26 mouse cellular contexts compared by ENCODE assay signal in the genomic region with DNA sequence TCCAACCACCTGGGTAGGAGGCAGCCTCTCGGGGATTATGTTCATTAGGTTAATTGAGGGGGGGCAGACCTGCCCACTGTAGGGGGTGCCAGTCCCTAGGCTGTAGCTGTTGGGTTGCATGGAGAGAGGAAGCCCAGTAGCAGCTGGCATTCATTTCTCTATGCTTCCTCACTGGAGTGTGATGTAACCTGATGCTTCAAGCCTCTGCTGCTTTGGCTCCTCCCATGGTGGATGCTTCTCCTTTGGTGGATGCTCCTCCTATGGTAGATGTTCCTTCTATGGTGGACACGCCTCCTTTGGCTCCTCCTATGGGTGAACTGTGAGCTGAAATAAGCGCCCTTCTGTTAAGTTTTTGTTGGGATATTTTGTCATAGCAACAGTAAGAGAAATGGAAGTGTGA. TPM values are rescaled to one million over a fixed set of nuclear protein-coding genes. Genes with fewer than 3 reads are reported as not detected.
DNase-seq lines count a peak whose midpoint lies in the region; ATAC-seq lines count a peak whose summit lies in the region.
"Had no signal": no experiment of that assay in that cellular context is flagged by ENCODE, and none has a peak within 500 bp of the region (broad histone marks: within the 10 kb centered on the region; RNA-seq: fewer than 3 reads in every experiment).

No protein-coding gene starts in this region.

- no peak overlapping the region for H3K9ac ChIP-seq in kidney, embryonic 14.5 days (ENCODE audit: low read depth, low read length)
- H3K9ac ChIP-seq: forebrain, embryonic 12.5 days; heart, embryonic 13.5 days; liver, postnatal 0 days; neural tube, embryonic 15.5 days had no signal

- intact Hi-C loops in left cerebral cortex, postnatal 36 days (cut with DNase I): no loop called here

- no peak overlapping the region for H3K4me3 ChIP-seq in kidney, embryonic 14.5 days (ENCODE audit: low read length)
- H3K4me3 ChIP-seq: forebrain, embryonic 12.5 days; heart, adult 2 months; heart, embryonic 13.5 days; left cerebral cortex, adult 2 months; neural tube, embryonic 15.5 days had no signal

- no peaks in the 10 kb centered on the region for H3K27me3 ChIP-seq in kidney, embryonic 14.5 days (ENCODE audit: control insufficient read depth, insufficient read depth, low read length)
- H3K27me3 ChIP-seq: forebrain, embryonic 12.5 days; heart, embryonic 13.5 days; neural tube, embryonic 15.5 days had no signal

- peaks cover 12% of the 10 kb centered on the region; the same call in 1 of the 2 replicates for H3K36me3 ChIP-seq in kidney, embryonic 14.5 days (ENCODE audit: control insufficient read depth, insufficient read depth, low read length)
- H3K36me3 ChIP-seq: forebrain, embryonic 12.5 days; neural tube, embryonic 15.5 days had no signal

- peak; percentile 55; the same call in 1 of the 2 replicates for ATAC-seq in kidney, embryonic 14.5 days (ENCODE audit: low FRiP score, low TSS enrichment)
- 0 out of 2 replicates have a peak, but pooled peaks have one; percentile 39 for ATAC-seq in common myeloid progenitor, adult 5-6 weeks (replicated peaks; ENCODE audit: low read depth, poor library complexity, severe bottlenecking)
- ATAC-seq: CD4-positive, CD25-positive, alpha-beta regulatory T cell, adult 4 months; intestine, postnatal 0 days; liver, postnatal 0 days had no signal

- DNase-seq in adrenal gland, adult (ENCODE audit: inconsistent age in 2 of 2, low spot score in 1 of 2): peak; percentile 2 to 24
- DNase-seq in adrenal gland, postnatal 4 days (ENCODE audit: low spot score in 2 of 2): no peak
- no peak for DNase-seq in kidney, adult 18-20 months
- peak; percentile 45 for DNase-seq in 3T3-L1 (ENCODE audit: low read depth, low spot score)
- no peak for DNase-seq in right cerebral cortex, postnatal 10 days (ENCODE audit: low spot score in 2 of 2)
- DNase-seq in left cerebral cortex, postnatal 36 days (ENCODE audit: low spot score in 2 of 2): no peak
- DNase-seq: adrenal gland, postnatal 14 days; cerebellum, adult 8-10 months; cerebellum, postnatal 36 days; gastrocnemius, postnatal 14 days; heart, adult 2 months; heart, postnatal 14 days; kidney, postnatal 4 days; liver, postnatal 0 days; right cerebral cortex, adult 18-20 months had no signal

- WGBS in kidney, embryonic 14.5 days: 91% methylated on average over 3 of the region's 3 CpGs

- no peak overlapping the region for H3K4me2 ChIP-seq in kidney, embryonic 14.5 days (replicated peaks; ENCODE audit: low read depth, low read length)
- H3K4me2 ChIP-seq: forebrain, embryonic 12.5 days; heart, embryonic 13.5 days; liver, embryonic 11.5 days; midbrain, embryonic 11.5 days; neural tube, embryonic 15.5 days had no signal

- no peaks in the 10 kb centered on the region for H3K9me3 ChIP-seq in kidney, embryonic 14.5 days (ENCODE audit: control insufficient read depth, low read length)
- H3K9me3 ChIP-seq: forebrain, embryonic 12.5 days; heart, embryonic 13.5 days; neural tube, embryonic 15.5 days had no signal

- no peak overlapping the region for H3K27ac ChIP-seq in kidney, embryonic 14.5 days (ENCODE audit: low read depth, low read length)
- H3K27ac ChIP-seq: forebrain, embryonic 12.5 days; heart, adult 2 months; heart, embryonic 13.5 days; left cerebral cortex, adult 2 months; macrophage; neural tube, embryonic 15.5 days had no signal

- H3K4me1 ChIP-seq in kidney, embryonic 14.5 days (ENCODE audit: control insufficient read depth, insufficient read depth, low read length): peaks cover 12% of the 10 kb centered on the region; the same call in 1 of the 2 replicates

RNA-seq across cellular contexts. Expression of gene Farp1, which starts 9.1 kb away (rescaled TPM):
- total RNA-seq in adrenal gland, postnatal 4 days (2021): 10 to 100 TPM; 41.6 to 58.5 TPM
- 32.1 and 43.3 TPM in 2 replicates for polyA plus RNA-seq in kidney, embryonic 14.5 days (2014; fragmentation: Nextera tagmentation; extraction: Ambion mirVana)
- 0.50 TPM in 1 of 2 replicates, not detected in the other for total RNA-seq in common myeloid progenitor, adult 5-6 weeks (2017)
- 100 to 1,000 TPM; 130 to 160 TPM for total RNA-seq in left cerebral cortex, postnatal 36 days (2021)

Comparison
In these comparisons a context has a peak if more than half of its experiments do, and no peak if none do; other contexts are left out.
1. DNase-seq: peak in adrenal gland, adult (2 of 2) and 3T3-L1 (single experiment); none in adrenal gland, postnatal 4 days (0 of 2), kidney, adult 18-20 months (single experiment), right cerebral cortex, postnatal 10 days (0 of 2) and left cerebral cortex, postnatal 36 days (0 of 2).
2. RNA of gene Farp1, which starts 9.1 kb away (total RNA-seq): 130 to 160 TPM in left cerebral cortex, postnatal 36 days and 41.6 to 58.5 TPM in adrenal gland, postnatal 4 days; 0.50 TPM in common myeloid progenitor, adult 5-6 weeks; every median in the first group is over 10 times any median in the second.